Mouse (Mus musculus) liver, adult 2 months (tissue): ENCODE measurements around the gene C1ql4. TPM values are rescaled to one million over a fixed set of nuclear protein-coding genes. Genes with fewer than 3 reads are reported as not detected.

ENCODE experiments used
- DNase-seq: peaks from one replicate; pipeline ENCODE4 v3.0.0-alpha.2; 2011; ENCODE audit warnings: low read depth, low spot score; ENCODE audit errors: extremely low read depth
- H3K27ac ChIP-seq: fragments of 200-500 bp; replicated peaks from 2 replicates; pipeline ENCODE4 v1.5.1; 2012; ENCODE audit warnings: low read depth, mild to moderate bottlenecking, control low read depth, inconsistent platforms, low read length; ENCODE audit not compliant: insufficient read depth
- H3K27me3 ChIP-seq: fragments of 200-500 bp; 2 replicates; pipeline ENCODE4 v1.6.1; 2012; ENCODE audit warnings: mild to moderate bottlenecking, moderate library complexity, low read length, inconsistent platforms; ENCODE audit not compliant: control insufficient read depth, insufficient read depth
- H3K36me3 ChIP-seq: fragments of 200-500 bp; 2 replicates; pipeline ENCODE4 v1.6.1; 2012; ENCODE audit warnings: low read length, inconsistent platforms; ENCODE audit not compliant: control insufficient read depth, insufficient read depth
- H3K4me1 ChIP-seq: fragments of 200-500 bp; 2 replicates; pipeline ENCODE4 v1.6.1; 2011; ENCODE audit warnings: low read length; ENCODE audit not compliant: control insufficient read depth, insufficient read depth
- H3K4me3 ChIP-seq: fragments of 200-500 bp; 2 replicates; pipeline ENCODE4 v1.5.1; 2011; ENCODE audit warnings: low read depth, mild to moderate bottlenecking, control low read depth, low read length, moderate library complexity; ENCODE audit not compliant: insufficient read depth
- H3K79me2 ChIP-seq: fragments of 200-500 bp; 2 replicates; pipeline ENCODE4 v1.6.1; 2012; ENCODE audit warnings: inconsistent platforms, mild to moderate bottlenecking, low read length, moderate library complexity; ENCODE audit not compliant: control insufficient read depth, insufficient read depth
- H3K9ac ChIP-seq: fragments of 200-500 bp; 2 replicates; pipeline ENCODE4 v1.6.1; 2012; ENCODE audit warnings: low read depth, mild to moderate bottlenecking, control low read depth, inconsistent platforms, low read length
- CTCF ChIP-seq: fragments of 200-500 bp; IDR thresholded peaks from 2 replicates; pipeline ENCODE4 v1.5.1; 2011; ENCODE audit warnings: low read depth, low read length, control low read depth
- POLR2A ChIP-seq: fragments of 200-500 bp; IDR thresholded peaks from 2 replicates; pipeline ENCODE4 v1.6.1; 2011; ENCODE audit warnings: low read length, control low read depth; ENCODE audit not compliant: insufficient read depth; ENCODE audit errors: extremely low read depth
- WGBS: fragments of 180-500 bp; shearing (Covaris S2); methylation state at CpG from one replicate; pipeline ENCODE4 v1.1.7; 2018; 5-methylcytosine and 5-hydroxymethylcytosine counted together
- polyA plus RNA-seq: library from polyadenylated mRNA; depleted of rRNA; stranded (reverse); fragments of >200 nt; gene quantifications from 2 replicates; pipeline ENCODE4 v1.2.3, GENCODE M21; 2012; rRNA removed
- total RNA-seq: library from RNA; depleted of rRNA; stranded (reverse); fragments of >200 nt; gene quantifications from 2 replicates; pipeline ENCODE4 v1.2.3, GENCODE M21; 2014; rRNA removed

C1ql4 gene
- total and polyA plus RNA-seq, 2 experiments, result 0.11 TPM; not detected in 1

GRCm38 (mm10) chr15:99038025-99038424 lies 49.6 kb downstream of the C1ql4 start:
- WGBS, result 77% methylated on average over 1 of the region's 1 CpGs
- TF ChIP-seq POLR2A, result no peak
- no peak overlapping the region for H3K4me3 ChIP-seq
- peaks cover 42% of the 10 kb centered on the region for H3K4me1 ChIP-seq
- no peak overlapping the region for H3K27ac ChIP-seq
- DNase-seq, result no peak
- peaks cover 14% of the 10 kb centered on the region for H3K36me3 ChIP-seq
- H3K79me2 ChIP-seq, result no peaks in the 10 kb centered on the region
- H3K9ac ChIP-seq, result no peak overlapping the region
- H3K27me3 ChIP-seq, result no peaks in the 10 kb centered on the region

GRCm38 (mm10) chr15:99036249-99036905 lies 51.2 kb downstream of the C1ql4 start:
- Histone ChIP-seq H3K27me3 (no peaks in the 10 kb centered on the region), H3K36me3 (peaks cover 14% of the 10 kb centered on the region), H3K79me2 (0 out of 2 replicates have a peak, but pooled peaks cover 5% of the 10 kb centered on the region), H3K4me1 (peaks cover 40% of the 10 kb centered on the region), H3K27ac (peak overlapping the region; percentile 60), H3K4me3 (no peak overlapping the region), H3K9ac (no peak overlapping the region)
- peak; percentile 99 for DNase-seq
- WGBS, result 42% methylated on average over 8 of the region's 8 CpGs
- no peak for TF ChIP-seq POLR2A
- TF ChIP-seq CTCF, result no peak

GRCm38 (mm10) chr15:99035431-99035830 lies 52.2 kb downstream of the C1ql4 start:
- H3K79me2 ChIP-seq, result 0 out of 2 replicates have a peak, but pooled peaks cover 5% of the 10 kb centered on the region
- no peak overlapping the region for H3K9ac ChIP-seq
- H3K36me3 ChIP-seq, result peaks cover 14% of the 10 kb centered on the region
- no peaks in the 10 kb centered on the region for H3K27me3 ChIP-seq
- peak overlapping the region; percentile 60 for H3K27ac ChIP-seq
- peaks cover 33% of the 10 kb centered on the region for H3K4me1 ChIP-seq
- TF ChIP-seq CTCF (no peak), POLR2A (no peak)
- 28% methylated on average over 4 of the region's 4 CpGs for WGBS
- no peak overlapping the region for H3K4me3 ChIP-seq
- DNase-seq, result peak; percentile 86

Other genes with a start within 250 kb of the C1ql4 start
- gene Kmt2d, start 216.6 kb downstream of the C1ql4 start, total RNA-seq, result 6.6 and 10.1 TPM in 2 replicates
- gene Kmt2d, start 216.6 kb downstream of the C1ql4 start, polyA plus RNA-seq, result 7.1 and 10.3 TPM in 2 replicates
- 0.94 and 1.8 TPM in 2 replicates for gene Rhebl1, start 193.3 kb downstream of the C1ql4 start, total RNA-seq
- 0.35 and 0.37 TPM in 2 replicates for gene Rhebl1, start 193.3 kb downstream of the C1ql4 start, polyA plus RNA-seq
- under 0.01 and 0.13 TPM in 2 replicates for gene Dhh, start 189.3 kb downstream of the C1ql4 start, total RNA-seq
- 0.18 and 0.45 TPM in 2 replicates for gene Dhh, start 189.3 kb downstream of the C1ql4 start, polyA plus RNA-seq
- 24.3 and 28.8 TPM in 2 replicates for gene Lmbr1l, start 169.6 kb downstream of the C1ql4 start, total RNA-seq
- 21.3 and 32.4 TPM in 2 replicates for gene Lmbr1l, start 169.6 kb downstream of the C1ql4 start, polyA plus RNA-seq
- gene Tuba1b, start 153.3 kb downstream of the C1ql4 start, total RNA-seq, result 49.9 and 99.4 TPM in 2 replicates
- gene Tuba1b, start 153.3 kb downstream of the C1ql4 start, polyA plus RNA-seq, result 151 and 183 TPM in 2 replicates
- not detected in 2 replicates for gene Gm49450, start 134.3 kb downstream of the C1ql4 start, total RNA-seq
- 2.9 and 3.1 TPM in 2 replicates for gene Gm49450, start 134.3 kb downstream of the C1ql4 start, polyA plus RNA-seq
- gene Tuba1a, start 134.1 kb downstream of the C1ql4 start, total RNA-seq, result 8.4 and 12.9 TPM in 2 replicates
- 10.7 and 13.7 TPM in 2 replicates for gene Tuba1a, start 134.1 kb downstream of the C1ql4 start, polyA plus RNA-seq
- 60.9 and 85.4 TPM in 2 replicates for gene Tuba1c, start 57.9 kb downstream of the C1ql4 start, total RNA-seq
- gene Tuba1c, start 57.9 kb downstream of the C1ql4 start, polyA plus RNA-seq, result 281 and 339 TPM in 2 replicates
- 0.07 and 0.09 TPM in 2 replicates for gene Prph, start 32.6 kb downstream of the C1ql4 start, total RNA-seq
- gene Prph, start 32.6 kb downstream of the C1ql4 start, polyA plus RNA-seq, result 0.09 and 0.39 TPM in 2 replicates
- 0.34 TPM in 1 of 2 replicates, not detected in the other for gene Troap, start 13.2 kb downstream of the C1ql4 start, total RNA-seq
- gene Troap, start 13.2 kb downstream of the C1ql4 start, polyA plus RNA-seq, result not detected in 2 replicates
- 146 and 151 TPM in 2 replicates for gene Dnajc22, start 5.4 kb upstream of the C1ql4 start, total RNA-seq
- 119 and 120 TPM in 2 replicates for gene Dnajc22, start 5.4 kb upstream of the C1ql4 start, polyA plus RNA-seq
- gene Spats2, start 38.1 kb upstream of the C1ql4 start, total RNA-seq, result 2.7 and 3.2 TPM in 2 replicates
- 2.5 and 2.9 TPM in 2 replicates for gene Spats2, start 38.1 kb upstream of the C1ql4 start, polyA plus RNA-seq
- 0.09 TPM in 1 of 2 replicates, not detected in the other for gene Kcnh3, start 137.0 kb upstream of the C1ql4 start, total RNA-seq
- gene Kcnh3, start 137.0 kb upstream of the C1ql4 start, polyA plus RNA-seq, result 0.06 TPM in 1 of 2 replicates, not detected in the other
- 8.9 and 10.8 TPM in 2 replicates for gene Mcrs1, start 164.1 kb upstream of the C1ql4 start, total RNA-seq
- gene Mcrs1, start 164.1 kb upstream of the C1ql4 start, polyA plus RNA-seq, result 12.3 and 15.0 TPM in 2 replicates
- gene Prpf40b, start 207.3 kb upstream of the C1ql4 start, total RNA-seq, result 7.9 and 8.6 TPM in 2 replicates
- gene Prpf40b, start 207.3 kb upstream of the C1ql4 start, polyA plus RNA-seq, result 15.8 and 27.9 TPM in 2 replicates
- gene Fam186b, start 208.1 kb upstream of the C1ql4 start, total RNA-seq, result under 0.01 TPM in 1 of 2 replicates, not detected in the other
- gene Fam186b, start 208.1 kb upstream of the C1ql4 start, polyA plus RNA-seq, result 0.02 TPM in 1 of 2 replicates, not detected in the other